In genomic region chr5:104046256-104047199, GRCm38 (mm10) we compare ENCODE assay signal across 8 mouse cellular contexts. TPM values are rescaled to one million over a fixed set of nuclear protein-coding genes. Genes with fewer than 3 reads are reported as not detected.
DNase-seq lines count a peak whose midpoint lies in the region; ATAC-seq lines count a peak whose summit lies in the region.

Nudt9 (plus strand) TSS chr5:104046306.

- H3K36me3 ChIP-seq in heart, embryonic 13.5 days: peaks cover 16% of the 10 kb centered on the region
- H3K36me3 ChIP-seq in liver, embryonic 12.5 days: peaks cover 20% of the 10 kb centered on the region
- 0 out of 2 replicates have a peak, but pooled peaks cover 6% of the 10 kb centered on the region for H3K36me3 ChIP-seq in stomach, embryonic 15.5 days

- H3K4me2 ChIP-seq in heart, embryonic 13.5 days: peak within 1 kb of the TSS; percentile 88
- H3K4me2 ChIP-seq in liver, embryonic 12.5 days: peak within 1 kb of the TSS; percentile 83
- H3K4me2 ChIP-seq in stomach, embryonic 15.5 days: peak within 1 kb of the TSS; percentile 71

- H3K4me3 ChIP-seq in brown adipose tissue, adult 24 weeks (ENCODE audit: insufficient read depth, low read depth, low read length): peak within 1 kb of the TSS; percentile 78
- H3K4me3 ChIP-seq in heart, embryonic 13.5 days: peak within 1 kb of the TSS; percentile 94
- H3K4me3 ChIP-seq in liver, embryonic 12.5 days: peak within 1 kb of the TSS; percentile 72
- peak within 1 kb of the TSS; percentile 92 for H3K4me3 ChIP-seq in stomach, embryonic 15.5 days (replicated peaks)

- no peaks in the 10 kb centered on the region for H3K9me3 ChIP-seq in heart, embryonic 13.5 days
- H3K9me3 ChIP-seq in liver, embryonic 12.5 days (replicated peaks): no peaks in the 10 kb centered on the region
- no peaks in the 10 kb centered on the region for H3K9me3 ChIP-seq in stomach, embryonic 15.5 days

- H3K4me1 ChIP-seq in brown adipose tissue, adult 24 weeks (ENCODE audit: control insufficient read depth, insufficient read depth, insufficient read length, low read length): peaks cover 7% of the 10 kb centered on the region; the same call in 1 of the 2 replicates
- H3K4me1 ChIP-seq in heart, embryonic 13.5 days: peaks cover 37% of the 10 kb centered on the region
- H3K4me1 ChIP-seq in liver, embryonic 12.5 days: peaks cover 57% of the 10 kb centered on the region
- H3K4me1 ChIP-seq in stomach, embryonic 15.5 days: peaks cover 5% of the 10 kb centered on the region; the same call in 1 of the 2 replicates

- no peaks in the 10 kb centered on the region for H3K27me3 ChIP-seq in heart, embryonic 13.5 days (replicated peaks)
- no peaks in the 10 kb centered on the region for H3K27me3 ChIP-seq in liver, embryonic 12.5 days (replicated peaks)
- no peaks in the 10 kb centered on the region for H3K27me3 ChIP-seq in stomach, embryonic 15.5 days (replicated peaks)

- 5% methylated on average over 72 of the region's 90 CpGs for WGBS in heart, embryonic 13.5 days
- 4% methylated on average over 90 of the region's 90 CpGs for WGBS in liver, embryonic 12.5 days (ENCODE audit: insufficient replicate concordance)
- 4% methylated on average over 87 of the region's 90 CpGs for WGBS in stomach, embryonic 15.5 days

- peak; percentile 93 for ATAC-seq in heart, embryonic 13.5 days (ENCODE audit: extremely low read depth, insufficient number of reproducible peaks, low FRiP score, low TSS enrichment)
- peak; percentile 91 for ATAC-seq in liver, embryonic 12.5 days
- ATAC-seq in stomach, embryonic 15.5 days (ENCODE audit: insufficient read depth, low FRiP score, low read depth): peak; percentile 97

- H3K27ac ChIP-seq in brown adipose tissue, adult 24 weeks (replicated peaks; ENCODE audit: low read depth, low read length): peak within 1 kb of the TSS; percentile 95
- H3K27ac ChIP-seq in heart, embryonic 13.5 days (replicated peaks): peak within 1 kb of the TSS; percentile 88
- H3K27ac ChIP-seq in liver, embryonic 12.5 days: peak within 1 kb of the TSS; percentile 96
- peak within 1 kb of the TSS; percentile 88 for H3K27ac ChIP-seq in stomach, embryonic 15.5 days

- peak; percentile 99 for DNase-seq in CD4-positive, CD25-positive, alpha-beta regulatory T cell, adult 2 months (ENCODE audit: low read depth, low spot score)
- DNase-seq in fat pad, adult 2 months (ENCODE audit: extremely low read depth, low read depth, low spot score): peak; percentile 62
- DNase-seq in kidney, postnatal 10 days: peak; percentile 98
- peak; percentile 97 to 98 for DNase-seq in natural killer cell, adult 2 months (ENCODE audit: low spot score in 2 of 2)

- H3K9ac ChIP-seq in heart, embryonic 13.5 days: peak within 1 kb of the TSS; percentile 96
- peak within 1 kb of the TSS; percentile 88 for H3K9ac ChIP-seq in liver, embryonic 12.5 days
- peak within 1 kb of the TSS; percentile 89 for H3K9ac ChIP-seq in stomach, embryonic 15.5 days

RNA-seq across cellular contexts. Expression of gene Nudt9, which starts in this region (rescaled TPM):
- 57.0 and 62.7 TPM in 2 replicates for polyA plus RNA-seq in brown adipose tissue, adult 24 weeks (2012; ENCODE audit: insufficient read depth, insufficient read length, missing spikeins)
- polyA plus RNA-seq in heart, embryonic 13.5 days (2015; fragmentation: Nextera tagmentation; extraction: Ambion mirVana): 53.7 and 55.6 TPM in 2 replicates
- 86.3 and 88.9 TPM in 2 replicates for polyA plus RNA-seq in liver, embryonic 12.5 days (2016; fragmentation: Nextera tagmentation; extraction: Ambion mirVana)
- 62.8 and 64.6 TPM in 2 replicates for polyA plus RNA-seq in stomach, embryonic 15.5 days (2015; fragmentation: Nextera tagmentation; extraction: Ambion mirVana)

Comparison
In these comparisons a context has a peak if more than half of its experiments do, and no peak if none do; other contexts are left out.
1. Peak in every context shown above with its lines: DNase-seq, ATAC-seq, H3K4me3 ChIP-seq and H3K27ac ChIP-seq.